10 mouse cellular contexts compared by ENCODE assay signal in the genomic region with DNA sequence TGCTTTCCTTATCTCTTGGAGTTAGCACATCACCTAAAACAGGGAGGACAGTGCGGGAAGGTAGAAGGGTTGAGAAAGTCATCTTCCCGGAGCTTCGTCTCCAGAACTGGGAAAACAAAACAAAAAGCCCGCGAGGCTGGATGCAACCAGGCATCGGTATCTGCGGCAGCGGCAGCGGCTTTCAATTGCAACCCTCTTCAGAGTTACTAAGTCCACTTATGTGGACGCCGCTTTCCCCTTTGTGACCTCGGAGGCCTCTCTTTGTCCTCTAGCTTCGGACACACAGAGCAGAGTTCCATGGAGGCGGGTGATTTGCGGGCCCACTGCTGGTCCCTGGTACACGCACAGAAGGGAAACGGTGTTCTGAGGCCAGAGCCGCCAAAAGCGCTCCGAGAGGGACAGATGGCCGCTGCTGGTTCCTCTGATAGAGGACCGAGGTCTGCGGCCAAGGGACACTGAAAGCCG. TPM values are rescaled to one million over a fixed set of nuclear protein-coding genes. Genes with fewer than 3 reads are reported as not detected.
DNase-seq lines count a peak whose midpoint lies in the region; ATAC-seq and TF ChIP-seq lines count a peak whose summit lies in the region.
"Had no signal": no experiment of that assay in that cellular context is flagged by ENCODE, and none has a peak within 500 bp of the region (broad histone marks: within the 10 kb centered on the region; RNA-seq: fewer than 3 reads in every experiment).

No protein-coding gene starts in this region.

- H3K4me1 ChIP-seq in forebrain, embryonic 12.5 days = peaks cover 40% of the 10 kb centered on the region
- peaks cover 26% of the 10 kb centered on the region for H3K4me1 ChIP-seq in forebrain, embryonic 16.5 days (replicated peaks; ENCODE audit: control insufficient read depth, insufficient read depth, low read length)
- peaks cover 46% of the 10 kb centered on the region for H3K4me1 ChIP-seq in megakaryocyte, embryonic 14.5 days
- peaks cover 79% of the 10 kb centered on the region for H3K4me1 ChIP-seq in hindbrain, embryonic 10.5 days (replicated peaks)
- H3K4me1 ChIP-seq in midbrain, postnatal 0 days (ENCODE audit: insufficient read depth, low read length) = peaks cover 16% of the 10 kb centered on the region; the same call in 1 of the 2 replicates

- WGBS in forebrain, embryonic 12.5 days = under 1% methylated on average over 24 of the region's 24 CpGs
- WGBS in forebrain, embryonic 16.5 days = under 1% methylated on average over 24 of the region's 24 CpGs
- WGBS in hindbrain, embryonic 10.5 days = under 1% methylated on average over 24 of the region's 24 CpGs
- 5% methylated on average over 24 of the region's 24 CpGs for WGBS in midbrain, postnatal 0 days

- H3K9me3 ChIP-seq in forebrain, embryonic 12.5 days = no peaks in the 10 kb centered on the region
- no peaks in the 10 kb centered on the region for H3K9me3 ChIP-seq in forebrain, embryonic 16.5 days (ENCODE audit: control insufficient read depth, low read length)
- 0 out of 2 replicates have a peak, but pooled peaks cover 6% of the 10 kb centered on the region for H3K9me3 ChIP-seq in megakaryocyte, embryonic 14.5 days
- H3K9me3 ChIP-seq in hindbrain, embryonic 10.5 days = no peaks in the 10 kb centered on the region
- no peaks in the 10 kb centered on the region for H3K9me3 ChIP-seq in midbrain, postnatal 0 days (ENCODE audit: low read length)
- H3K9me3 ChIP-seq: limb, embryonic 15.5 days had no signal

- peak; percentile 69 for DNase-seq in hindbrain, embryonic 10.5 days (ENCODE audit: low spot score)
- peak; percentile 29 for DNase-seq in midbrain, postnatal 0 days (ENCODE audit: low spot score)
- DNase-seq in left cerebral cortex, adult 11 months (ENCODE audit: low spot score) = no peak
- DNase-seq in kidney, adult 9 months = no peak

- H3K4me2 ChIP-seq in forebrain, embryonic 12.5 days = peak overlapping the region; percentile 21
- no peak overlapping the region for H3K4me2 ChIP-seq in forebrain, embryonic 16.5 days (ENCODE audit: low read length)
- H3K4me2 ChIP-seq in midbrain, postnatal 0 days (ENCODE audit: low read depth, low read length, poor library complexity, severe bottlenecking) = peak overlapping the region; percentile 45
- H3K4me2 ChIP-seq: limb, embryonic 15.5 days had no signal

- TF ChIP-seq CTCF in midbrain, postnatal 0 days (IDR thresholded peaks at IDR 0.05) = no peak

- no peaks in the 10 kb centered on the region for H3K36me3 ChIP-seq in forebrain, embryonic 12.5 days (replicated peaks)
- no peaks in the 10 kb centered on the region for H3K36me3 ChIP-seq in forebrain, embryonic 16.5 days (ENCODE audit: control insufficient read depth, insufficient read depth)
- no peaks in the 10 kb centered on the region for H3K36me3 ChIP-seq in megakaryocyte, embryonic 14.5 days (replicated peaks; ENCODE audit: low read length)
- H3K36me3 ChIP-seq in hindbrain, embryonic 10.5 days = no peaks in the 10 kb centered on the region
- H3K36me3 ChIP-seq in midbrain, postnatal 0 days (ENCODE audit: insufficient read depth, low read length) = no peaks in the 10 kb centered on the region
- H3K36me3 ChIP-seq: limb, embryonic 15.5 days had no signal

- peaks cover 100% of the 10 kb centered on the region for H3K27me3 ChIP-seq in forebrain, embryonic 12.5 days
- H3K27me3 ChIP-seq in forebrain, embryonic 16.5 days (replicated peaks; ENCODE audit: control insufficient read depth, insufficient read depth, low read length) = peaks cover 85% of the 10 kb centered on the region
- H3K27me3 ChIP-seq in megakaryocyte, embryonic 14.5 days (replicated peaks) = peaks cover 96% of the 10 kb centered on the region
- H3K27me3 ChIP-seq in hindbrain, embryonic 10.5 days (ENCODE audit: insufficient read depth, poor library complexity, severe bottlenecking) = peaks cover 100% of the 10 kb centered on the region
- H3K27me3 ChIP-seq in midbrain, postnatal 0 days (ENCODE audit: insufficient read depth, low read length) = peaks cover 21% of the 10 kb centered on the region

- H3K9ac ChIP-seq in forebrain, embryonic 12.5 days = no peak overlapping the region
- H3K9ac ChIP-seq in forebrain, embryonic 16.5 days (replicated peaks; ENCODE audit: low read depth, low read length) = no peak overlapping the region
- no peak overlapping the region for H3K9ac ChIP-seq in midbrain, postnatal 0 days (replicated peaks; ENCODE audit: low read length, poor library complexity, severe bottlenecking)
- H3K9ac ChIP-seq: limb, embryonic 15.5 days had no signal

- no peak overlapping the region for H3K27ac ChIP-seq in forebrain, embryonic 12.5 days
- no peak overlapping the region for H3K27ac ChIP-seq in forebrain, embryonic 16.5 days (ENCODE audit: low read length)
- H3K27ac ChIP-seq in hindbrain, embryonic 10.5 days = peak overlapping the region; percentile 88
- no peak overlapping the region for H3K27ac ChIP-seq in midbrain, postnatal 0 days (ENCODE audit: low read depth, low read length)
- H3K27ac ChIP-seq: limb, embryonic 15.5 days had no signal

- no peak for ATAC-seq in forebrain, embryonic 12.5 days (ENCODE audit: low FRiP score)
- ATAC-seq in forebrain, embryonic 16.5 days = no peak
- no peak for ATAC-seq in megakaryocyte, adult 5-6 weeks (ENCODE audit: poor library complexity, severe bottlenecking)
- ATAC-seq in midbrain, postnatal 0 days (ENCODE audit: low FRiP score) = no peak

- H3K4me3 ChIP-seq in forebrain, embryonic 12.5 days (replicated peaks) = peak overlapping the region; percentile 10; the same call in 1 of the 2 replicates
- H3K4me3 ChIP-seq in forebrain, embryonic 16.5 days (replicated peaks; ENCODE audit: low read length) = no peak overlapping the region
- H3K4me3 ChIP-seq in megakaryocyte, embryonic 14.5 days (replicated peaks) = peak overlapping the region; percentile 70
- peak overlapping the region; percentile 48 for H3K4me3 ChIP-seq in hindbrain, embryonic 10.5 days
- H3K4me3 ChIP-seq in midbrain, postnatal 0 days (ENCODE audit: low read depth, low read length) = peak overlapping the region; percentile 19; the same call in 1 of the 2 replicates
- H3K4me3 ChIP-seq: limb, embryonic 15.5 days had no signal

RNA-seq across cellular contexts. Expression of a gene that starts 3.5 kb away (rescaled TPM):
- polyA plus RNA-seq in forebrain, embryonic 12.5 days (2016; fragmentation: Nextera tagmentation; extraction: Ambion mirVana) = not detected in 2 replicates
- not detected in 2 replicates for polyA plus RNA-seq in forebrain, embryonic 16.5 days (2015; fragmentation: Nextera tagmentation; extraction: Ambion mirVana)
- 0.47 TPM in 1 of 2 replicates, not detected in the other for polyA plus RNA-seq in megakaryocyte, embryonic 14.5 days (2012; ENCODE audit: insufficient read depth, low replicate concordance)
- total RNA-seq in megakaryocyte, adult 5-6 weeks (2015) = not detected in 2 replicates
- not detected in 2 replicates for total RNA-seq in megakaryocyte, adult 5-6 weeks (2017)
- polyA plus RNA-seq in hindbrain, embryonic 10.5 days (2016; fragmentation: Nextera tagmentation; extraction: Ambion mirVana) = 0.50 and 0.88 TPM in 2 replicates
- 49.5 and 62.0 TPM in 2 replicates for total RNA-seq in midbrain, postnatal 0 days (2014; rRNA removed)
- 0.86 and 1.0 TPM in 2 replicates for polyA plus RNA-seq in midbrain, postnatal 0 days (2015; fragmentation: Nextera tagmentation; extraction: Ambion mirVana)
- polyA plus RNA-seq: limb, embryonic 15.5 days; stomach, embryonic 14.5 days had no signal

Comparison
In these comparisons a context has a peak if more than half of its experiments do, and no peak if none do; other contexts are left out.
1. DNase-seq: peak in hindbrain, embryonic 10.5 days (single experiment) and midbrain, postnatal 0 days (single experiment); none in left cerebral cortex, adult 11 months (single experiment) and kidney, adult 9 months (single experiment).